Mouse (Mus musculus) layer of hippocampus, adult 2 months (tissue): ENCODE measurements around the gene Fam198a. TPM values are rescaled to one million over a fixed set of nuclear protein-coding genes. Genes with fewer than 3 reads are reported as not detected.
A peak's percentile ranks its signal among the peaks of the same experiment; 100 is the strongest.
"Not testable (repeated sequence)": the region's sequence is repeated elsewhere in the genome, so short reads cannot be mapped to it uniquely, and the experiment has no call there.

Experiments
- DNase-seq, 2 experiments: peaks; one replicate each; pipeline ENCODE4 v3.0.0; 2022; ENCODE audit warnings: low spot score in 2 of 2
- H3K27ac ChIP-seq: fragments of 200-600 bp; 2 replicates; pipeline ENCODE4 v1.8.1; 2022
- H3K4me3 ChIP-seq: fragments of 200-600 bp; 2 replicates; pipeline ENCODE4 v1.8.1; 2022; ENCODE audit warnings: mild to moderate bottlenecking
- CTCF ChIP-seq: fragments of 200-600 bp; conservative IDR thresholded peaks from 2 replicates; pipeline ENCODE4 v1.8.1; 2022; ENCODE audit warnings: antibody characterized with exemption, mild to moderate bottlenecking, moderate library complexity
- total RNA-seq, 2 experiments: library from RNA; stranded (reverse); gene quantifications; 2 replicates each; pipeline ENCODE4 v1.2.3; 2021

Fam198a gene
- total RNA-seq, 2 experiments from 2014 or later = 6.7 to 9.1 TPM

- Histone ChIP-seq H3K4me3 (no peak overlapping the region), H3K27ac (no peak overlapping the region)
- no peak for TF ChIP-seq CTCF
- no peak for DNase-seq
These were observed 69.5 kb downstream of the Fam198a start for GRCm38 (mm10) chr9:122020321-122020720.

GRCm38 (mm10) chr9:122021171-122021570, 70.4 kb downstream of the Fam198a start:
- not testable (repeated sequence) for DNase-seq, H3K4me3 ChIP-seq, H3K27ac ChIP-seq

DNA sequence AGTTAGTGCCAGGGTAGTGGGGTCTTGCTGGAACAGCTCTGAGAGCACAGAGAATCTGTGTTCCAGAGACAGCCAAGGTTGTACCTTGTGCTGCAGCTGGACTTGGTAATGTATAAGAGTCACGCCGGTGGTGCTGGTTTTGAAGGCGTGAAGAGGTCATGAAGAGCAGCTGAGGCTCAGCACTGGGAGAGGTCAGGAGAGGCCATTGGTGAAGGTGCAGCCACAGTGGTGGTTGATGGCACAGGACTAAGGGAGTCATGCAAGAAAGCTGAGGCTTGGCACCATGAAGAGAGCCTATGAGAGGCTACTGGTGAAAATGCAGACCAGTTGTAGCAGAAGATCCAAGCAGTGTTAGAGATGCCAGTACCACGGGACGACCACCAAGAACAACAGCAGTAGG, 70.8 kb downstream of the Fam198a start:
- Histone ChIP-seq H3K4me3 (no peak overlapping the region), H3K27ac (no peak overlapping the region)
- DNase-seq = no peak
- no peak for TF ChIP-seq CTCF

DNA sequence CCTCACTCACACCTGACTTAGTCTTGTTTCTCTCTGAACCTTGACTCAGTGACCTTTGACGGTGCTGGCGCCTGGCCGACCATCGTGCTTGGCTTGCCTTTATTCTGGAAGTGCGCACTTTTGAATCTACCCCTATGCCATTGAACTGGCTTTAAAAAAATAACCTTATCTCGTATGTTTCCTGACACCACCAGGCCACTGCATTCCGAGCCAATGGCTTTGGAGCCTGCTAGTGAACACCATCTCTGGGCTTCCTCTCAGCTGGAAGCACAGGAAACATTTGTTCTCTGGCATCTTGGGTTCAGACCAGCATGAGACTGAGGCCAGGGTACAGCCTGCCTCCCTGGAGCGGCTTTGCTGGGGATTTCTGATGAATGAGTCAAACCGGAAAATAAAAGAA, 72.0 kb downstream of the Fam198a start:
- TF ChIP-seq CTCF = no peak
- no peak for DNase-seq
- Histone ChIP-seq H3K27ac (peak overlapping the region; percentile 75), H3K4me3 (no peak overlapping the region)

DNA sequence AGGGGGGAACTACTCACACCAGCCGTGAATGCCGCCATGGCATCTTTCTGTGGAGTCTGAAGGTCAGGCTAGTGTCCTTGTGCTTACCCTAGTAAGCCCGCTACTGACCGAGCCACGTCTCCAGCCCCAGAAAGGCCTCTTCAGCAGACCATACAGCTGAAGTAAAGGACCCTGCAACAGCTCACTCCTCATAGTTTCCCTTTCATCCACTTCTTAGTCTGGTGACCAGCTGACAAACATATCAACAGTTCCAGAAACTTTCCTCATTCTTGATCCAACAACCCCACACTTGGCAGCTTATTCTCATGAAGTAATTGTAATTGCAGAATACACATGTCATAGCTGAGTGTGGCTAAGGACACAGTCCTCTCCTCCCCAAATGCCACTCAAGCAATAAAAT, 73.1 kb downstream of the Fam198a start:
- no peak for DNase-seq
- Histone ChIP-seq H3K4me3 (no peak overlapping the region), H3K27ac (peak overlapping the region; percentile 75)
- no peak for TF ChIP-seq CTCF

DNA sequence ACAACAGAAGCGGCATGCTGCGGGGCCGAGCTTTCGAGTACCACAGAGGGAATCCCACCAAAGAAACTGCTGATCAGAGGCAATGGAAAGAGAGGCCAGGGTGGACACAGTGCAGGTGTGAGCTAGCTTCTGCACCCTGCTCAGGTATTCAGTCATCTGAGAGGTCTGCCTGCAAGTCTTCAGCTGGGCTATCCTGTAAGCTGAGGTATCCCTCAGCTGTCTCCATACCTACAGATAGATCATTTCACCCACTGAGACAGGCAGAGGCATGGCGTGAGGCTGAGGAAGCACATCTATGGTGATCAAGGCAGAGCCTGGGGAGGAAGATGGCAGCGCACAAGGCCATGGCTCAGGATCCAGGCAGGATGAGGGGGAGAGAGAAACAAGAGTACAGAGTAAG, 73.6 kb downstream of the Fam198a start:
- no peak overlapping the region for H3K27ac ChIP-seq
- TF ChIP-seq CTCF = no peak
- no peak for DNase-seq
- H3K4me3 ChIP-seq = no peak overlapping the region

- DNase-seq = no peak
- no peak overlapping the region for H3K4me3 ChIP-seq
- TF ChIP-seq CTCF = no peak
- no peak overlapping the region for H3K27ac ChIP-seq
These were observed 75.2 kb downstream of the Fam198a start for GRCm38 (mm10) chr9:122025855-122026590.

DNA sequence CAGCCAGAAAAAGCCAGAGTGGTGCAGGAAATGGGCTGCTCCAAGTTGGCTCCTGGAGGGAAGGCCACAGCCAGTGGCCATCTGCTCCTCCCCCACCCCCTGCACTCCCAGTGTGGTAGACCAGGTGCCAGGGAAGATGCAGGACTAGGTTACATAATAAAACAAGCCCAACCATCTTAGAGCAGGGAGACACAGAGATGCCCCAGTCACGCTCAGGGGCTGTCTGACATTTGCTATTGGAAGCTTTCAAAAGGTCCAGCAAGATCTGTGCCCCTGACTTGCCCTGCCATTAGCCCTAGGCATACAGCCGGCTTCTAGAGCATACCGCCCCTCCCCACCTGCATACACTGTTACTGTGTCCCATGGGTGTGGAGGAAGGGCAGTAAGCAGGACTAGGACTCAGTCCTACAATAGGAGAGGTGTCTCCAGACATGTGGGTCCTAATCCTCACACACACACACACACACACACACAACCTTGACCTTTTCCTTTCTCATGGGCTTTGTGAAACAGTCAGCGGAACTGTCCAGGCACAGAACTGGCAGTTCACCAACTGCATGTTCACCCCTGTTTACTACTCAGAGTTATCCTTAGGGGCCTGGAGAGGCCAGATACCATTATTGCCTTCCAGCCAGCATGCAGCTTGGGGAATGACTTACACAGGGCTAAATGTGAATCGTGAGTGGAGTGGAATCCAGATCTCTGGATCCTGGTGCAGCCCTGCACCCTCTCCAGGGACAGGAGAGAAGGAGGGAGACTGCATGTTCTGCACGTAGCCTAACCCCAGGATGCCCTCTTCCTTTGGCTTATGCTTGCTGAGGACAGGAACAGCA, 76.5 kb downstream of the Fam198a start:
- no peak for TF ChIP-seq CTCF
- H3K4me3 ChIP-seq = no peak overlapping the region
- H3K27ac ChIP-seq = peak overlapping the region; percentile 55; the same call in 1 of the 2 replicates
- no peak for DNase-seq

DNA sequence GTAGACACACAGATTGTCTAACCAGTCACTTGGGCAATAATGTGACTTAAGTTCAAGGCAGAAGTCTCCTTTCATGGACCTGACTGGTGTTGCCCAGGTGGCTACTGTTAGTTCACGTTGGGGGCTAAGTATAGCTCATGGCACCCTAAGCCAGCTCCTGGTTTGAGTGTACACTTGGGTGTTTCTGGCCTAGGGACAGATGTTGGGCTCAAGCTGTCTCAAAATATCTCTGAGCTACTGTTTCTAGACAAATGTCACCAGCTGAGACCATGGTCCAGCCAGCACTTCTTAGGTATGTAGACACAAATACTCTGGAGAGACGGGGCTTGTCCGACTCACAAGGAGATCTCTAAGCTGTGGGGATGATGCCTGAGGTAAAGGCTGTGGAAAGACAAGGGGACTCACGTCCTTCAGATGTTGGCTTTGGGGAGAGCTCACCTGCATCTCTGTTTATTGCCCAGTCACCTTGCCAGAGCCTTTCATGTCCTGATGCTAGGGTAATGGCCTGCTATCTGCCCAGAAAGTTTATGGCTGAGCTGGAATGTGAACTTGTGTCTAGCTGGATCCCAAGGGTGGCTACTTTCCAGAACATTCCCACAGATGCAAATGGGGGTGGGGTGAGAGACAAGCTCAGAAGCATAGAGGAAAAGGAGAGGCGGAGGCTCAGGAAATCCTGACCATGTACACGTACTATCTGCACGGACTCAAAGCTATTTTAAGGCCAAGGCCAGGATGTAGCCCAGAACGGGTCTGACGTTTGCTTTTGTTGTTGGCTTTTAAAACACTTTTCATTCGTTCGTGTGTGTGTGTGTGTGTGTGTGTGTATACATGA, 77.3 kb downstream of the Fam198a start:
- Histone ChIP-seq H3K4me3 (no peak overlapping the region), H3K27ac (peak overlapping the region; percentile 37; the same call in 1 of the 2 replicates)
- DNase-seq = no peak
- TF ChIP-seq CTCF = no peak

- Histone ChIP-seq H3K4me3 (no peak overlapping the region), H3K27ac (no peak overlapping the region)
- no peak for TF ChIP-seq CTCF
- no peak for DNase-seq
These were observed 79.0 kb downstream of the Fam198a start for GRCm38 (mm10) chr9:122029765-122030164.

Other genes with a start within 250 kb of the Fam198a start
- 10 to 100 TPM; 27.5 to 32.8 TPM for gene Sec22c, start 245.5 kb upstream of the Fam198a start, total RNA-seq
- 10 to 100 TPM; 71.8 to 78.8 TPM for gene Ss18l2, start 240.7 kb upstream of the Fam198a start, total RNA-seq
- 100 to 1,000 TPM; 104 to 127 TPM for gene Nktr, start 231.8 kb upstream of the Fam198a start, total RNA-seq
- 100 to 1,000 TPM; 101 to 102 TPM for gene Zfp651, start 191.7 kb upstream of the Fam198a start, total RNA-seq
- gene Klhl40, start 173.4 kb upstream of the Fam198a start, total RNA-seq = 1 to 10 TPM; 3.3 to 4.6 TPM
- 10 to 100 TPM; 15.6 to 19.9 TPM for gene Hhatl, start 158.5 kb upstream of the Fam198a start, total RNA-seq
- 10 to 100 TPM in 1 of 2 experiments, 1 to 10 TPM in 1; 7.8 to 10.0 TPM for gene Ccdc13, start 111.5 kb upstream of the Fam198a start, total RNA-seq
- 10 to 100 TPM; 84.4 to 88.4 TPM for gene Higd1a, start 92.6 kb upstream of the Fam198a start, total RNA-seq
- 1 to 10 TPM; 1.7 to 2.3 TPM for gene Ackr2, start 52.6 kb upstream of the Fam198a start, total RNA-seq
- not detected for gene Cyp8b1, start 34.7 kb upstream of the Fam198a start, total RNA-seq
- 10 to 100 TPM; 41.4 to 41.7 TPM for gene Pomgnt2, start 46.1 kb downstream of the Fam198a start, total RNA-seq
- 100 to 1,000 TPM; 103 to 105 TPM for gene Snrk, start 166.3 kb downstream of the Fam198a start, total RNA-seq